Mouse (Mus musculus): ENCODE measurements around the gene Cyp2a5.
"Not testable (repeated sequence)": the region's sequence is repeated elsewhere in the genome, so short reads cannot be mapped to it uniquely, and the experiment has no call there.

DNA sequence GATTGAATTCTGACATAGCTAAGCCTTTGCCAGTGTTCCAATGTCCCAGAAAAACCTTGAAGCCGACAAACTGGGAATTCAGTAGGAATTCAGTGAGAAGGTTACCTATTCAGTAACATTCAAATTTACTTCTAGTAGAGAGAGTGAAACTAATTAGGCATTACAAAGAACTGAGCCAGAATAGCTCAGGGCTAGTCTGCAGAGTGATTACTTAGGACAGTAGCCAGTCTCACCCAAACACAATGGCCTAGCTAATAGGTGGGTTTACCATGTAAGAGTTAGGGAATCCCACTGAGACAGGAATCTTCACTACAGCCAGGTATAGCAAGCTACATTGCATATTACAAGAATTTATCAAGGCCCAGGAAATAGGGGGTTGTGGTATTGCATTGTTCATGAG is 49.1 kb upstream of the Cyp2a5 start:
- TF ChIP-seq POLR2A (IDR thresholded peaks at IDR 0.05; ENCODE audit: low read depth, low read length); CTCF (conservative IDR thresholded peaks at IDR 0.05; ENCODE audit: insufficient read depth, insufficient read length, low read depth, low read length): not testable (repeated sequence)

All from kidney, adult 2 months (tissue).